Comparison of ENCODE assay signal across 8 mouse cellular contexts in the genomic region with DNA sequence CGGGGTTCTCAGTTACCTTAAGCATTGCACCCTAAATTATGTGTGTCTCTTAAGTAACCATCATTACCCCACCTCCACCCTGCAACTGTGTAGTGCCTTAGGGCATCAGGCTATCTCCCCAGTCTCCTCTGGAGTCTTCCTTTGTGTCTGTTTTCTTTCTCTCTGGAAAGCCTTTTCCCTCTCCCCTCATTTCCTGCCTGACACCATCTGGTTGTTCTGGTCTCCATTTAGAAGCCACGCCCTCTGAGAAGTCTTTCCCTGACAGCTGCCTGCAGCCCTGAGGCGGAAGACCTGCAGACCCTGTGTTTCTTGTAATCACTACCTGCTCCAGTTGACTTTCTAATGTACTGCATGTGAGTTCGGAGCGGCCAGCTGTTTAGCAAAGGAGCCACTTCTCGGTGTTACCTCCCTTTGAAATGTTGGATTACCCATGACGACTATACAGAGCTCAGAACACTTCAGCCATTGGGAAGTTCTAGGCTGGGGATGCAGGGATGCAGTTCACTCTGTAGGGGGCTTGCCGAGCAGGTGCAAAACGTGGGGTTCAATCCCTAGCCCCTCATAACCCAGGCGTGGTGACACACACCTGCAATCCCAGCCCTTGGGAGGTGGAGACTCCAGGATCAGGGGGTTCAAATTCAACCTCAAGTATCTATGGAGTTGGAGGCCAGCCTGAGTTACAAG. TPM values are rescaled to one million over a fixed set of nuclear protein-coding genes. Genes with fewer than 3 reads are reported as not detected.
A peak's percentile ranks its signal among the peaks of the same experiment; 100 is the strongest.
DNase-seq lines count a peak whose midpoint lies in the region; ATAC-seq and TF ChIP-seq lines count a peak whose summit lies in the region.

No protein-coding gene starts in this region.

- peak overlapping the region; percentile 50; the same call in 1 of the 2 replicates for H3K9ac ChIP-seq in forebrain, embryonic 16.5 days (replicated peaks; ENCODE audit: low read depth, low read length)
- peak overlapping the region; percentile 33; the same call in 1 of the 2 replicates for H3K9ac ChIP-seq in liver, embryonic 13.5 days

- peaks cover 35% of the 10 kb centered on the region for H3K4me1 ChIP-seq in forebrain, embryonic 16.5 days (replicated peaks; ENCODE audit: control insufficient read depth, insufficient read depth, low read length)
- H3K4me1 ChIP-seq in liver, embryonic 13.5 days (replicated peaks) = peaks cover 54% of the 10 kb centered on the region
- peaks cover 22% of the 10 kb centered on the region for H3K4me1 ChIP-seq in thymus, adult 2 months (replicated peaks; ENCODE audit: control insufficient read depth, insufficient read depth, low read length)

- peak overlapping the region; percentile 80 for H3K27ac ChIP-seq in forebrain, embryonic 16.5 days (ENCODE audit: low read length)
- peak overlapping the region; percentile 64 for H3K27ac ChIP-seq in liver, embryonic 13.5 days
- H3K27ac ChIP-seq in thymus, adult 2 months (ENCODE audit: control insufficient read depth, insufficient read depth, low read length) = peak overlapping the region; percentile 79

- WGBS in forebrain, embryonic 16.5 days = 5% methylated on average over 10 of the region's 10 CpGs
- WGBS in liver, embryonic 13.5 days (ENCODE audit: insufficient replicate concordance) = 17% methylated on average over 10 of the region's 10 CpGs
- 25% methylated on average over 10 of the region's 10 CpGs for WGBS in thymus, adult 2 months

- ATAC-seq in CD4-positive, CD25-positive, alpha-beta regulatory T cell, adult 4 months = peak; percentile 37
- ATAC-seq in forebrain, embryonic 16.5 days = 0 out of 2 replicates have a peak, but pooled peaks have one; percentile 11
- ATAC-seq in liver, embryonic 13.5 days (ENCODE audit: low read depth) = no peak

- no peak for TF ChIP-seq CTCF in thymus, adult 2 months (IDR thresholded peaks at IDR 0.05; ENCODE audit: borderline replicate concordance, control insufficient read depth, extremely low read depth, insufficient read depth, low read length, poor library complexity)

- TF ChIP-seq POLR2A in thymus, adult 2 months (IDR thresholded peaks at IDR 0.05; ENCODE audit: control insufficient read depth, extremely low read depth, insufficient read depth, low read length, poor library complexity) = no peak

- H3K9me3 ChIP-seq in forebrain, embryonic 16.5 days (ENCODE audit: control insufficient read depth, low read length) = no peaks in the 10 kb centered on the region
- no peaks in the 10 kb centered on the region for H3K9me3 ChIP-seq in liver, embryonic 13.5 days (replicated peaks)

- no peak overlapping the region for H3K4me3 ChIP-seq in forebrain, embryonic 16.5 days (replicated peaks; ENCODE audit: low read length)
- no peak overlapping the region for H3K4me3 ChIP-seq in liver, embryonic 13.5 days (replicated peaks)
- no peak overlapping the region for H3K4me3 ChIP-seq in thymus, adult 2 months (ENCODE audit: control insufficient read depth, insufficient read depth, low read length)

- no peaks in the 10 kb centered on the region for H3K36me3 ChIP-seq in forebrain, embryonic 16.5 days (ENCODE audit: control insufficient read depth, insufficient read depth)
- H3K36me3 ChIP-seq in liver, embryonic 13.5 days = no peaks in the 10 kb centered on the region
- H3K36me3 ChIP-seq in thymus, adult 2 months (ENCODE audit: control insufficient read depth, insufficient read depth, low read length) = no peaks in the 10 kb centered on the region

- H3K4me2 ChIP-seq in forebrain, embryonic 16.5 days (ENCODE audit: low read length) = no peak overlapping the region
- H3K4me2 ChIP-seq in liver, embryonic 13.5 days = peak overlapping the region; percentile 4

- H3K27me3 ChIP-seq in forebrain, embryonic 16.5 days (replicated peaks; ENCODE audit: control insufficient read depth, insufficient read depth, low read length) = no peaks in the 10 kb centered on the region
- no peaks in the 10 kb centered on the region for H3K27me3 ChIP-seq in liver, embryonic 13.5 days
- no peaks in the 10 kb centered on the region for H3K27me3 ChIP-seq in thymus, adult 2 months (ENCODE audit: control insufficient read depth, insufficient read depth, low read length)

- DNase-seq in adrenal gland, postnatal 14 days = peak; percentile 24
- DNase-seq in adrenal gland, adult 18-20 months (ENCODE audit: low spot score in 2 of 2) = no peak
- DNase-seq in liver, embryonic 13.5 days = no peak
- peak; percentile 69 for DNase-seq in thymus, adult 2 months
- no peak for DNase-seq in gastrocnemius, postnatal 4 days (ENCODE audit: low spot score in 2 of 2)
- DNase-seq in layer of hippocampus, postnatal 25 days (ENCODE audit: extremely low spot score in 1 of 2, low spot score in 1 of 2) = no peak

RNA-seq across cellular contexts. Expression of a gene that starts 9.2 kb away (rescaled TPM):
- 71.3 and 78.3 TPM in 2 replicates for total RNA-seq in adrenal gland, postnatal 14 days (2021)
- total RNA-seq in adrenal gland, adult 18-20 months (2021) = 10 to 100 TPM; 67.0 to 70.1 TPM
- 10 to 100 TPM; 13.9 to 26.3 TPM for polyA plus RNA-seq in CD4-positive, CD25-positive, alpha-beta regulatory T cell, adult 4 months (2017; shearing (Covaris generic))
- 165 and 183 TPM in 2 replicates for polyA plus RNA-seq in forebrain, embryonic 16.5 days (2015; fragmentation: Nextera tagmentation; extraction: Ambion mirVana)
- polyA plus RNA-seq in liver, embryonic 13.5 days (2015; fragmentation: Nextera tagmentation; extraction: Ambion mirVana) = 130 and 143 TPM in 2 replicates
- polyA plus RNA-seq in thymus, adult 2 months (2012; rRNA removed) = 67.6 and 92.9 TPM in 2 replicates
- 10 to 100 TPM; 38.2 to 42.8 TPM for total RNA-seq in gastrocnemius, postnatal 4 days (2021)
- 10 to 100 TPM; 79.8 to 90.6 TPM for total RNA-seq in layer of hippocampus, postnatal 25 days (2021)

RNA-seq across cellular contexts. Expression of a gene that starts 17.0 kb away (rescaled TPM):
- total RNA-seq in adrenal gland, postnatal 14 days (2021) = 283 and 320 TPM in 2 replicates
- 100 to 1,000 TPM; 268 to 338 TPM for total RNA-seq in adrenal gland, adult 18-20 months (2021)
- polyA plus RNA-seq in CD4-positive, CD25-positive, alpha-beta regulatory T cell, adult 4 months (2017; shearing (Covaris generic)) = 100 to 1,000 TPM; 272 to 484 TPM
- 1,337 and 1,455 TPM in 2 replicates for polyA plus RNA-seq in forebrain, embryonic 16.5 days (2015; fragmentation: Nextera tagmentation; extraction: Ambion mirVana)
- 744 and 768 TPM in 2 replicates for polyA plus RNA-seq in liver, embryonic 13.5 days (2015; fragmentation: Nextera tagmentation; extraction: Ambion mirVana)
- 407 and 496 TPM in 2 replicates for polyA plus RNA-seq in thymus, adult 2 months (2012; rRNA removed)
- 100 to 1,000 TPM; 314 to 330 TPM for total RNA-seq in gastrocnemius, postnatal 4 days (2021)
- 100 to 1,000 TPM; 799 to 873 TPM for total RNA-seq in layer of hippocampus, postnatal 25 days (2021)

RNA-seq across cellular contexts. Expression of a gene that starts 23.2 kb away (rescaled TPM):
- 21.2 and 23.9 TPM in 2 replicates for total RNA-seq in adrenal gland, postnatal 14 days (2021)
- total RNA-seq in adrenal gland, adult 18-20 months (2021) = 10 to 100 TPM; 18.3 to 22.5 TPM
- polyA plus RNA-seq in CD4-positive, CD25-positive, alpha-beta regulatory T cell, adult 4 months (2017; shearing (Covaris generic)) = 10 to 100 TPM; 11.8 to 13.6 TPM
- 35.9 and 40.7 TPM in 2 replicates for polyA plus RNA-seq in forebrain, embryonic 16.5 days (2015; fragmentation: Nextera tagmentation; extraction: Ambion mirVana)
- polyA plus RNA-seq in liver, embryonic 13.5 days (2015; fragmentation: Nextera tagmentation; extraction: Ambion mirVana) = 13.0 and 19.0 TPM in 2 replicates
- 10.1 and 11.3 TPM in 2 replicates for polyA plus RNA-seq in thymus, adult 2 months (2012; rRNA removed)
- total RNA-seq in gastrocnemius, postnatal 4 days (2021) = 10 to 100 TPM; 19.5 to 21.6 TPM
- total RNA-seq in layer of hippocampus, postnatal 25 days (2021) = 10 to 100 TPM; 21.5 to 24.4 TPM

RNA-seq across cellular contexts. Expression of a gene that starts 23.2 kb away (rescaled TPM):
- total RNA-seq in adrenal gland, postnatal 14 days (2021) = 31.5 and 35.5 TPM in 2 replicates
- 10 to 100 TPM; 29.5 to 48.1 TPM for total RNA-seq in adrenal gland, adult 18-20 months (2021)
- 10 to 100 TPM; 50.6 to 54.3 TPM for polyA plus RNA-seq in CD4-positive, CD25-positive, alpha-beta regulatory T cell, adult 4 months (2017; shearing (Covaris generic))
- polyA plus RNA-seq in forebrain, embryonic 16.5 days (2015; fragmentation: Nextera tagmentation; extraction: Ambion mirVana) = 59.9 and 62.3 TPM in 2 replicates
- polyA plus RNA-seq in liver, embryonic 13.5 days (2015; fragmentation: Nextera tagmentation; extraction: Ambion mirVana) = 40.4 and 41.5 TPM in 2 replicates
- polyA plus RNA-seq in thymus, adult 2 months (2012; rRNA removed) = 10.7 and 12.8 TPM in 2 replicates
- 10 to 100 TPM; 19.7 to 22.8 TPM for total RNA-seq in gastrocnemius, postnatal 4 days (2021)
- total RNA-seq in layer of hippocampus, postnatal 25 days (2021) = 10 to 100 TPM; 22.9 to 28.6 TPM

RNA-seq across cellular contexts. Expression of a gene that starts 31.0 kb away (rescaled TPM):
- 1,778 and 1,846 TPM in 2 replicates for total RNA-seq in adrenal gland, postnatal 14 days (2021)
- total RNA-seq in adrenal gland, adult 18-20 months (2021) = 1,000 to 10,000 TPM; 1,252 to 1,785 TPM
- polyA plus RNA-seq in CD4-positive, CD25-positive, alpha-beta regulatory T cell, adult 4 months (2017; shearing (Covaris generic)) = 100 to 1,000 TPM; 486 to 529 TPM
- polyA plus RNA-seq in forebrain, embryonic 16.5 days (2015; fragmentation: Nextera tagmentation; extraction: Ambion mirVana) = 864 and 925 TPM in 2 replicates
- 735 and 795 TPM in 2 replicates for polyA plus RNA-seq in liver, embryonic 13.5 days (2015; fragmentation: Nextera tagmentation; extraction: Ambion mirVana)
- polyA plus RNA-seq in thymus, adult 2 months (2012; rRNA removed) = 2,836 and 2,976 TPM in 2 replicates
- total RNA-seq in gastrocnemius, postnatal 4 days (2021) = 100 to 1,000 TPM; 236 to 243 TPM
- total RNA-seq in layer of hippocampus, postnatal 25 days (2021) = 100 to 1,000 TPM; 814 to 862 TPM

Comparison
In these comparisons a context has a peak if more than half of its experiments do, and no peak if none do; other contexts are left out.
1. DNase-seq: peak in adrenal gland, postnatal 14 days (single experiment) and thymus, adult 2 months (single experiment); none in adrenal gland, adult 18-20 months (0 of 2), liver, embryonic 13.5 days (single experiment), gastrocnemius, postnatal 4 days (0 of 2) and layer of hippocampus, postnatal 25 days (0 of 2).
2. Peak in every context shown above with its lines, with median percentiles within 50 percentile points of each other: H3K27ac ChIP-seq.